ENCODE assay signal across 22 mouse cellular contexts in the genomic region with DNA sequence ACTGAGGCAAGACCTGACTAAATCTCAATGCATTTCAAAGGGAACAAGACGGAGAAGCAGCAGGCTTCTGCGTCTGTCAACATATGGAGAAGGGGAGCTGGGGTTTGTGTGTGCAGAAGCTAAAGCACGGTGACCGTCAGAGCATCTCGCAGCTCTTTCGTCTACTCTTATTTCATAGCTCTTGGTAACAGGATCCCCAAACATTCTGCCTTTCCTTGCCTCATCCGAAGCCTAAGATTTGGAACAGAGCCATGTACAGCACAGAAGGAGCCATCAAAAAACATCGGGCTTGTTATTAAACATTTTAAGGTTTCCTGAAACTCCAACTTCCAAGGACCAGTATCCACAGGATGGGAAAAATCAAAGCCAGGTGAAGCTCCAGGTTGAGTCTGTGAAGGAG.
DNase-seq lines count a peak whose midpoint lies in the region; ATAC-seq and TF ChIP-seq lines count a peak whose summit lies in the region.
"Had no signal": no experiment of that assay in that cellular context is flagged by ENCODE, and none has a peak within 500 bp of the region (broad histone marks: within the 10 kb centered on the region; RNA-seq: fewer than 3 reads in every experiment).

No protein-coding gene starts in this region.

- H3K36me3 ChIP-seq in forebrain, postnatal 0 days (ENCODE audit: insufficient read depth), result no peaks in the 10 kb centered on the region
- no peaks in the 10 kb centered on the region for H3K36me3 ChIP-seq in forebrain, embryonic 10.5 days (replicated peaks)
- no peaks in the 10 kb centered on the region for H3K36me3 ChIP-seq in kidney, postnatal 0 days (ENCODE audit: insufficient read depth, low read length)
- H3K36me3 ChIP-seq: forebrain, embryonic 12.5 days; heart, embryonic 15.5 days; hindbrain, embryonic 13.5 days; midbrain, embryonic 13.5 days had no signal

- 76% methylated on average over 8 of the region's 8 CpGs for WGBS in forebrain, postnatal 0 days
- WGBS in forebrain, embryonic 10.5 days, result 83% methylated on average over 8 of the region's 8 CpGs
- 46% methylated on average over 8 of the region's 8 CpGs for WGBS in kidney, postnatal 0 days

- no peak overlapping the region for H3K27ac ChIP-seq in forebrain, postnatal 0 days (ENCODE audit: low read depth, low read length)
- no peak overlapping the region for H3K27ac ChIP-seq in forebrain, embryonic 10.5 days
- 0 out of 2 replicates have a peak overlapping the region, but pooled peaks have one; percentile 13 for H3K27ac ChIP-seq in kidney, postnatal 0 days
- H3K27ac ChIP-seq: forebrain, embryonic 12.5 days; heart, embryonic 15.5 days; hindbrain, embryonic 13.5 days; midbrain, embryonic 13.5 days had no signal

- no peak overlapping the region for H3K4me2 ChIP-seq in forebrain, postnatal 0 days (ENCODE audit: low read depth)
- no peak overlapping the region for H3K4me2 ChIP-seq in kidney, postnatal 0 days (ENCODE audit: low read length)
- H3K4me2 ChIP-seq: forebrain, embryonic 12.5 days; heart, embryonic 15.5 days; hindbrain, embryonic 13.5 days; midbrain, embryonic 13.5 days had no signal

- ATAC-seq in forebrain, postnatal 0 days, result no peak
- no peak for ATAC-seq in kidney, postnatal 0 days (replicated peaks; ENCODE audit: low FRiP score, low read depth)
- ATAC-seq: CD4-positive, CD25-positive, alpha-beta regulatory T cell, adult 4 months; midbrain, embryonic 13.5 days had no signal

- no peak for TF ChIP-seq CTCF in forebrain, postnatal 0 days (IDR thresholded peaks at IDR 0.05; ENCODE audit: low read depth)
- no peak for TF ChIP-seq CTCF in kidney, postnatal 0 days (IDR thresholded peaks at IDR 0.05; ENCODE audit: low read depth)

- no peaks in the 10 kb centered on the region for H3K27me3 ChIP-seq in forebrain, postnatal 0 days (ENCODE audit: insufficient read depth, low read length)
- H3K27me3 ChIP-seq in forebrain, embryonic 10.5 days (ENCODE audit: poor library complexity, severe bottlenecking), result no peaks in the 10 kb centered on the region
- no peaks in the 10 kb centered on the region for H3K27me3 ChIP-seq in kidney, postnatal 0 days (ENCODE audit: insufficient read depth, low read length)
- H3K27me3 ChIP-seq: forebrain, embryonic 12.5 days; heart, embryonic 15.5 days; hindbrain, embryonic 13.5 days; midbrain, embryonic 13.5 days had no signal

- no peaks in the 10 kb centered on the region for H3K9me3 ChIP-seq in forebrain, postnatal 0 days (ENCODE audit: low read length)
- no peaks in the 10 kb centered on the region for H3K9me3 ChIP-seq in forebrain, embryonic 10.5 days
- no peaks in the 10 kb centered on the region for H3K9me3 ChIP-seq in kidney, postnatal 0 days (replicated peaks; ENCODE audit: low read length)
- H3K9me3 ChIP-seq: forebrain, embryonic 12.5 days; heart, embryonic 15.5 days; hindbrain, embryonic 13.5 days; megakaryocyte, embryonic 14.5 days; midbrain, embryonic 13.5 days had no signal

- DNase-seq in forebrain, postnatal 0 days, result peak; percentile 32
- DNase-seq in forebrain, embryonic 10.5 days (ENCODE audit: extremely low spot score, low spot score), result no peak
- DNase-seq in kidney, postnatal 0 days (ENCODE audit: low spot score), result peak; percentile 60
- no peak for DNase-seq in kidney, adult 18-20 months
- DNase-seq in testis, postnatal 10 days (ENCODE audit: low spot score), result peak; percentile 24
- DNase-seq in testis, postnatal 14 days (ENCODE audit: low spot score), result no peak
- DNase-seq in frontal cortex, postnatal 25 days (ENCODE audit: low spot score in 2 of 2), result no peak
- no peak for DNase-seq in cerebellum, adult 11 months
- DNase-seq: adrenal gland, adult 8-10 months; cerebellum, adult 2 months; cerebellum, postnatal 25 days; gastrocnemius, postnatal 10 days; heart, postnatal 36 days; kidney, adult 8-10 months; liver; thymus, postnatal 25 days had no signal

- 0 out of 2 replicates have a peak, but pooled peaks cover 3% of the 10 kb centered on the region for H3K4me1 ChIP-seq in forebrain, postnatal 0 days (ENCODE audit: insufficient read depth)
- peaks cover 11% of the 10 kb centered on the region; the same call in 1 of the 2 replicates for H3K4me1 ChIP-seq in forebrain, embryonic 10.5 days
- peaks cover 9% of the 10 kb centered on the region; the same call in 1 of the 2 replicates for H3K4me1 ChIP-seq in kidney, postnatal 0 days (replicated peaks; ENCODE audit: insufficient read depth, low read length)
- H3K4me1 ChIP-seq: forebrain, embryonic 12.5 days; midbrain, embryonic 13.5 days had no signal

- no peak overlapping the region for H3K4me3 ChIP-seq in forebrain, postnatal 0 days (ENCODE audit: low read depth, low read length)
- H3K4me3 ChIP-seq in forebrain, embryonic 10.5 days, result no peak overlapping the region
- no peak overlapping the region for H3K4me3 ChIP-seq in kidney, postnatal 0 days (replicated peaks; ENCODE audit: low read depth, low read length)
- H3K4me3 ChIP-seq: forebrain, embryonic 12.5 days; heart, embryonic 15.5 days; hindbrain, embryonic 13.5 days; megakaryocyte, embryonic 14.5 days; midbrain, embryonic 13.5 days had no signal

- no peak overlapping the region for H3K9ac ChIP-seq in forebrain, postnatal 0 days
- no peak overlapping the region for H3K9ac ChIP-seq in kidney, postnatal 0 days (ENCODE audit: low read depth, low read length)
- H3K9ac ChIP-seq: forebrain, embryonic 12.5 days; heart, embryonic 15.5 days; hindbrain, embryonic 13.5 days; midbrain, embryonic 13.5 days had no signal

Comparison
In these comparisons a context has a peak if more than half of its experiments do, and no peak if none do; other contexts are left out.
1. DNase-seq: peak in forebrain, postnatal 0 days (single experiment), kidney, postnatal 0 days (single experiment) and testis, postnatal 10 days (single experiment); none in forebrain, embryonic 10.5 days (single experiment), kidney, adult 18-20 months (single experiment), testis, postnatal 14 days (single experiment), frontal cortex, postnatal 25 days (0 of 2) and cerebellum, adult 11 months (single experiment).